Mouse (Mus musculus) frontal cortex, postnatal 14 days (tissue): ENCODE data around the gene Gaa.
A peak's percentile ranks its signal among the peaks of the same experiment; 100 is the strongest.
"Not testable (repeated sequence)": the region's sequence is repeated elsewhere in the genome, so short reads cannot be mapped to it uniquely, and the experiment has no call there.

Source experiments
- DNase-seq, 2 experiments: peaks; one replicate each; pipeline ENCODE4 v3.0.0; 2022; ENCODE audit warnings: low spot score in 2 of 2

Gaa gene

DNA sequence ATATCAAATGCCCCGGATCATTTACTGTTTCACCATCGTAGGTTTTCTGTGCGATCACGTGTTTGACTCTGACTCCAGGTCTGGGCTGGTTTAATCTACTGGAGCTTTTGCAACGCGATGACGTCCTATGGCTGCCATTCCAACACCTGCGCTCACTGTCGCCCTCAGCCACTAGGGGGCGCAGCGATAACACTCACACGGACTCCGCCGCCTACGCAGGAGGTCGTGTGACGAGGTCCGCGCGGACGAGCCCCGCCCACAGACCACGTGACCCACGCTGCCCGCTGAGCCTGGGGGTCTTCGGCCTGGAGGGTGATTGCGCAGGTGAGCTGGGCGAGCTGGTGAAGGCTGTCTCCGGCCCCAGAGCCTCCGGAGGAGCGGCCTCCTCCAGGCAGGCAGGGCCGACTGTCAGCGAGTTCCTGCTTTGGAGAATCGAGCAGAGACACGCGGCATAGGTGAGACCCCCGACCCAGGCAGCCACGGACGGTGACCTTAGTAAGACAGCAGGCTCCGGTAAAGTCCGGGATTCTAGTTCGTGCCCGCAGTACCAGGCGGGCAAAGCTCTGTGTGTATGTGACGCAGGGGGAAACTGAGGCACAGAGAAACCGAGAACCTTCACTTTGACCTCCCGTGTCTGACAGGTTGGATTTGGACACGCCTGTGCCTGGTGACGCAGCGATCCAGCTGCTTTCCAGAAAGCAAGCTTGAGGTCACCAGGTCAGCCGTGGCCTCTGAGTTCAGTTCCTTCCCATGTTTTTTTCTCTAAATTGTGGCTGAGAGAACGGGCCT, at the start of gene Gaa:
Gene Gaa, plus strand, starts transcription at position 120 of the 789 bp plus-strand sequence.
- peak; percentile 91 to 95 for DNase-seq

DNA sequence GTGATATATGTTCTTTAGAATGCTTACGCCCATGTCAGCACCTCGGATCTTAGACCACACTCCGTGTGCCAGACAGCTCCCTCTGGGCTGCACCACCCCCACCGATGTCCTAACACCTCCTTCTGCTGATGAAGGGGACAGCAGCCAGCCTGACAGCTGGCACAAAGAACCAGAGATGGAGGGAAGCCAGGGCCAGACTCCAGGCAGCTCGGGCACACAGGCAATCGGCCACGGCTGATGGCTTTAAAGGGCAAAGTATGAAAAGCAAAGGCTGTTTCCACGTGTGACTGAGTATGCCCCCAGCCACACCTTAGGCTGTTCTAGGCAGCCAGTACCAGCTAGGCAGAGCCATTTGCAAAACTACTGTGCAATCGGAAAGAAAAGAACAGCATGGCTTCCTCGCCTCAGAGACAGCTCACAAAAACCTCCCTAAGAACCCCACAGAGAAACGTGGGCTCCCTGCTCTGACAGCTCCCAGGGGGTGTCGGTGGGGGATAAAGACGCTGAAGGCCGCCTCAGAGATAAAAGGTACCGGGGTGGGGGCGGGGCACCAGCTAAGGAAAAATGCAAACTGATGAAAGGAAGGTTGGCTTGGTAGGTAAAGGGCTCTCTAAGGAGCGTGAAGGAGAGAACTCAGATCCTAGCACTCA, 47.7 kb upstream of the Gaa start:
- no peak for DNase-seq

- DNase-seq: no peak
Observed at GRCm38 (mm10) chr11:119221812-119222510, 45.7 kb upstream of the Gaa start.

DNA sequence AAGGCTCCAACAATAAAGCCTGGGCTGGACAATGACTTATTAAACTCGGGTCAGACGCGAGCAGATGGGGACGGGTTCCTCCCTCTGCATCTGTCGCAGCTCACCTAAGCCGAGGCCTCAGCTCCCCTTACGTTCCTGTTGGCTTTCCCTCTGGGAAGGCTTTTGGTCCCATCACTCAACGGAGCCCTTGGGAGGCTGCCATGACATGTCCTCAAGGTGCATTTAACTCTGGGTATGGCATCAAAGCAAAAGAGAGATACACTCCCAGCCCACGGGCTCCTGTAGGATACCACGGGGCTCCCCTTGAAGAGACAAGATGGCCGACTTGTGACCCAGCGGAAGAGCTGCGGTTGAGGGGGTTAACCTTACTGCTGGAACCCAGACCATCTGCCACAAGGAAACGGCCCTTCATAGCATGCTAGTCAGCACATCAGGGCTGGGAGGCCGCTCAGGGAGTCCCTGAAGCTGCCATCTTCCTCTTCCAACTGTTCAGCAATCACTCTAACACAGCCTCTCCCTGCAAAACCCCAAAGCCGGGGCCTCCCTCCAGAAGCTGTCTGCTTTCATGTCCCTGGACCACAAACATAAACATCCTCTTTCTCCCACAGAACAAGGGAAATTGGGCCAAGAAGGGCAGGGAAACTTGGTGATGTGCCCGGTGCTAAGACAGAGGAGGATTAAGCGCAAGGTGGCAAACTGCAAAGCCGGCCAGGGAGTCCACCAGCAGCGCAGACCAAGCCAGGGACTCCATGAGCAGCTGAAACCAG, 44.4 kb upstream of the Gaa start:
- no peak for DNase-seq

DNA sequence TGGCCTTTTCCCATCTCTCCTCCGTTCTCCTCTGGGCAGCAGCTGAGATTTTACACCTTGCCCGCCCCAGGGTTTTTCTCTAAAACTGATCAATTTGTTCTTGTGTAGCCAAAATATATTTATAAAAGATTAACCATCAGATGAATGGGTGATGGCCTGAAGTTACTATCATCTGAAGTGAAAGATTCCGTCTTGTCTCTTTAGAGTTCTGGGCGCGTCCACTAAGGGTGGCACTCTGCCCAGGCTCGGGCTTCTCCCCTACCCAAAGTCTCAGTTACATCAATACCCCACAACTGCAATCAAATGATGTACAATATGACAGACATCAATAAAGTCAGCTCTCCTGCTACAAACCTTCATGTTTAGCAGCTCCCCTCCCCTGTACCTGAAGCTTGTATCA, 42.8 kb upstream of the Gaa start:
- no peak for DNase-seq

DNA sequence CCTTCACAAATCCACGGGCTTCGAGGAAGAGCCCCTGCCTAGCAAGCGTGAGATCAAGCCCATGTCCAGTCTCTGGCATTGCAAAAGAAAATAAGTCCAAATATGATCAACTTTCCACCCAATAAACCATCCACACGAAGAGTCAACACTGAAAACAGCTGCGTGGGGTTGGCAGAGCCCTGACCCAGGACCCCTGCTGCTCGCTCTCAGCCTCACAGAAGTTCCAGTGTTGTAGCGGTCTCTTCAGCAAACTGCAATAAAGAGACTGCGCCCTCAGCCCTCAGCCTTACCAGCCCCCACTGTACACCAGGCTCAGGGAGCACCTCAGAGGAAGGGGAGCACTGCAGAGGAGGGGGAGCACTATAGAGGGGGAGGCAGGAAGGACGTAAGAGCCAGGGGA, 42.1 kb upstream of the Gaa start:
- no peak for DNase-seq

DNA sequence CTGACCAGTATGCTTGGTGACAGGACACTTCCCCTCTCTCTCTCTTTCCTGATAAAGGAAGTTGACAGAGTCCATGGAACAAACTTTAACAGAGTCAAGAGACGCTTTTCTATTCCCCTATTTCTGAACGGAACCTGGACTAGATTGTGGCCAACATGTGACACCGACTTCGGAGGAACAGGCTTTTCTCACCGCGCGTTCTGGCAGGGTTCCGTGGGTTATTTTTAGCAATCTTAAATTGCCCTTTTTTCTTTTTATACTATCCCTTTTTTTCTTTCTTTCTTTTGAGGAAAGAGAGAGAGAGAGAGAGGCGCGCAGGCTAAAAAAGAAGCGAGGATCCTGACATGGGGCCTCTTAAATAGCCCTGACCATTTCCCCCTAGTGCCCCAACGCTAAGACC, 40.1 kb upstream of the Gaa start:
- no peak for DNase-seq

GRCm38 (mm10) chr11:119228091-119228781, 39.5 kb upstream of the Gaa start, which contains the start of the genes Tbc1d16 and Ccdc40:
Tbc1d16 (minus strand) TSS chr11:119228499.
Ccdc40 (plus strand) TSS chr11:119228572.
- no peak for DNase-seq

DNA sequence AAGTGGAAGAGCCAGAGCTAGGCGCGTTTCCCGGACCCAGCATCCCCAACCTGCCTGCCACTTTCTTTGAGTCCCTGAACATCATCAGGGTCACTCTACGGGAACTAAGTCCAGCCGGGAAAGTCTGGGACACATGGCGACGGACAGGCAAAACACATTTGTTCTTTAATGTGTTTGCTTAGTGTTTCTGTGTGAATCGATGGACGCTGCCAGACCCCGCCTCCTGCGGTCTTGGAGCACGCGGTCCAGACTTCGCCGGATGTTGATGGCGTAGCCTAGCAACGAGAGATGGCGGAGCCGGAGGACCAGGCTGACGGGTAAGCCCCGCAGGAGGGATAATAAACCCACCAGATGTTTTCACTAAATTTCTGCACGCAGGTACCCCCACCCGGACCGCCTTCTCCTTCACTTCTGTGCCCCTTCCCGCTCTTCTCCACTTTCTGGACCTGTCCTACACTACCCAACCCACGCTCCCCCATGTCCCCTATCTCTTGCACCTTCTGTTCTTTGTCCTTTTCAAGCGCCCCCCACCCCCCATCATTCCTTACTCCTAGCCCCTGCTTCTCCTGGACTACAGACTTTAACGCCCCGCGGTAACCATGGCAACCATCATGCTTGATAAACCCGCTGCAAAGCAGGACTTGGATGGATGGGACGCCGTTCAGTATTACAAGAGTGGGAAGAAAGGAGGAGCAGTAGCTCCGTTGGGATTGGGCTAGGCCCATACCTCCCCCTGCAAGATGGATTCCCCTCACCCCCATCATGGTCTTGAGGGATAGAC, 38.7 kb upstream of the Gaa start:
- peak; percentile 43 to 58 for DNase-seq

DNA sequence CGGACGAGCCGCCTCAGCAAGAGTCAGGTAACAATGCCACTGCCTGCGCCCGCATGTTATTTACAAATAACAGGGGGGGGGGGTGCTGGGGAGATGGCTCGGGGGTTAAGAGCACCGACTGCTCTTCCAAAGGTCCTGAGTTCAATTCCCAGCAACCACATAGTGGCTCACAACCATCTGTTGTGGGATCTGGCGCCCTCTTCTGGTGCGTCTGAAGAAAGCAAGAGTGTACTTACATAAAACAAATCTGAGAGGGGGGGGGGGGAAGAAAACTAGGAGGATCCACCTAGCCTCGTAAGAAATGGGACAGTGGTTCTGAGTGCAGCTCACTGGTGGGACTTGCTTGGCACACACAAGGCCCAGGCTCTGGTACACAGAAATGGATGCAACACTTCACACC, 32.9 kb upstream of the Gaa start:
- DNase-seq: no peak

- DNase-seq: no peak
Observed at GRCm38 (mm10) chr11:119235596-119235995, 32.1 kb upstream of the Gaa start.

DNA sequence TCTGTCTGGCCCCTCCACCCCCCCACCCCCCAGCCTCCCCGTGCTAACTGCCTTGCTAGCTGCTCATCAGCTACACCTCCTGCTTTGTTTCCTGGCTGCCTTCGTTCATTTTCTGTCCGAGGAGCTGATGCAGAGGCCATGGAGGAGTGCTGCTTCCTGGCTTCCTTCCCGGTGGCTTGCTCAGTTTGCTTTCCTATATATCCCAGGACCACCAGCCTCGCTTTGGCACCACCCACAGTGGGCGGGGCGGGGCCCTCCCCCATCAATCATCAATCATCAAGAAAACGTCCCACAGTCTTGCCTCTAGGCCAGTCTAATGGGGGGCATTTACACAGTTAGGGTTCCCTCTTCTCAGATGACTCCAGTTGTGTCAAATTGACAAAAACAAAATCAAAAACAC, 31.3 kb upstream of the Gaa start:
- no peak for DNase-seq

DNA sequence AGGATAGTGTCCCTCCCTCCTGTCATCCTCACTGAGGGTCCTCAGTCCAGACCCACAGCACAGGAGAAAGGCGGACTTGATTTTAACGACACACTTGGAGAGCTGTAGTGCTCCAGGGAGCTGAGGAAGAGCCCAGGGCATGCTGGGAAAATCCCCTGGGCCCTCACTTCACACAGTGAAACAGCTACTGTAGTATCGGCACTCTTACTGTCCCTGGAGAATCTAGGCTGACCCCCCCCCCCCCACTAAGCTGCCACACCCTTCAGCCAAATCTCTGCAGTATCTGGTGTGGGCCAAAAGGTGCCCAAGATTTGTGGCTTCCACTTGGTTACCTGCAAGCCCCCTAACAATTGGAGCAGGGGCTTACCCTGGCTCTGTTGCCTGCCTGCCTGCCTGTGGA, 30.7 kb upstream of the Gaa start:
- DNase-seq: no peak

DNA sequence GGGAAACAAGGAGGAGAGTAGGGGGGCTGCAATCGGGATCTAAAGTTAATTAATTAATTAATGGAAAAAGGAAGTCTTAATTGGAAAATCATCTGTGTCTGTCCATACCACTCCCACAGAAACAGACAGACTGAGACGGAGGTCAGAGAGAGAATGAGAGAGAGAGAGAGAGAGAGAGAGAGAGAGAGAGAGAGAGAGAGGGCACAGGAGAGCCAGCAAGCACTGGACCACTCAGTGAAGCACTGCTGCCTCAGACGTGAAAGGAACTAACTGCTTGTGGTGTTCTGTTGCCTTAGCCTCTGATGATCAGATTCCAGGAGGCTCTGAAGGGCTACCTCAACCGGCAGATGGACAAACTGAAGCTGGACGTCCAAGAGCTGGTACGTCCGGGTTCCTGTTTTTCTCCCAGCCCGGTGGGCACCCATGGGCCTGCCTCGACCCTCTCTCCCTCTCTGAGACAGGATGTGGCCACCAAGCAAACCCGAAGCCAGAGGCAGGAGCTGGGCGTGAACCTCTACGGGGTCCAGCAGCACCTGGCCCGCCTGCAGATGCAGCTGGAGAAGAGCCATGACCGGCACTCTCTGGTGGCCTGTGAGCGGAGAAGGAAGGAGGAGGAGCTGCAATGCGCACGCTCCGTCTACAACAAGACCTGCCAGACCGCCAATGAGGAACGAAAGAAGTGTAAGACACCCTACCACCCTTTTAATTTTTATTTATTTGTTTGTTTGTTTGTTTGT, 30.0 kb upstream of the Gaa start:
- DNase-seq: no peak

GRCm38 (mm10) chr11:119238305-119238721, 29.4 kb upstream of the Gaa start:
- no peak for DNase-seq

DNA sequence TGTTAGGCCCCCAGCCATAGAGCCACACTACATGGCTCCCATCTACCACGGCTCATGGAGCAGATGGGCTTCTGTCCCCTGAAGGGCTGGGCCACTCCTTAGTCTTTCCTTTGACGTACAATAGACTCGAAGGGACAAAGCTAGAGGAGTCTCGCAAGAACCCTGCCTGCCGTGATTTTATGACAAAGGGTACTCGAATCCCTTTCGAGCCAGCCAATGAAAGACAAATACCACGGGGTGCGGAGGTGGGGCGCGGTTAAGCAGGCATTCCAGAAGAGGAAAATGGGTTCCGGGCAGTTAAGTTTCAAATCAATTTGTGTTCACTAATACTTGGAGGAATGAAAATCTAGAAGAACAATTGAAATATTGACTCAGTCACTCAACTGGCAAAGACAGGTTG, 28.2 kb upstream of the Gaa start:
- DNase-seq: no peak

DNA sequence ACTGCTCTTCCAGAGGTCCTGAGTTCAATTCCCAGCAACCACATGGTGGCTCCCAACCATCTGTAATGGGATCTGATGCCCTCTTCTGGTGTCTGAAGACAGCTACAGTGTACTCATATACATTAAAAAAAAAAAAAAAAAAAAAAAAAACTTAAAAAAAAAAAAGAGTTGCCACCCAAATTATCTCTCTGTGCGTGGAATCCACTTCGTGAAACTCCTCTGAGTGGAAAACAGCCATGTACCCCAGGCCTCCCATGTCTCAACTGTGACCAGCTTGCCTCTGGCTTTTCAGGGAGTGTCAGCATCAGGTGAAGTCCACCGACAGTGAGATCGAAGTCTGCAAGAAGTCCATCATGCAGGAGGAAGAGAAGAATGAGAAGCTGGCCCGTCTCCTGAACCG, 22.1 kb upstream of the Gaa start:
- not testable (repeated sequence) for DNase-seq

DNA sequence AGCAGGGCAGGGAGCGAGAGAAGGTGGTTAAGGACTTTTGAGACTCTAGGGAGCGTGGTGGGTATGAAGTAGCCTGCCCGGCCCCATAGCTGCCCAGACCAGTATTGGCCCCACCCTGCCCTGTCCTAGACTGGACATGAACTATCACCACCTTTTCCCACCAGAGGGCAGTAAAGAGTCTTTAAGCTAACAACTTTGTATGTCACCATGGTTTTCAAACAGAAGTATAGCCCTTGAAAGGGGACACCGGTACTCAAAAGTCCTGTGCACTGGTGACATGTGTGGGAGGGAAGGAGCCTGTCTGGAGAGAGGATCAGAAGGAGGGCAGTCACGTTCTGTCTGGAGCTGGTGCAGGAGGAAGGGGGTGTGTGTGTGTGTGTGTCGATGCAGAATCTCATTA, 18.7 kb upstream of the Gaa start:
- DNase-seq: no peak

DNA sequence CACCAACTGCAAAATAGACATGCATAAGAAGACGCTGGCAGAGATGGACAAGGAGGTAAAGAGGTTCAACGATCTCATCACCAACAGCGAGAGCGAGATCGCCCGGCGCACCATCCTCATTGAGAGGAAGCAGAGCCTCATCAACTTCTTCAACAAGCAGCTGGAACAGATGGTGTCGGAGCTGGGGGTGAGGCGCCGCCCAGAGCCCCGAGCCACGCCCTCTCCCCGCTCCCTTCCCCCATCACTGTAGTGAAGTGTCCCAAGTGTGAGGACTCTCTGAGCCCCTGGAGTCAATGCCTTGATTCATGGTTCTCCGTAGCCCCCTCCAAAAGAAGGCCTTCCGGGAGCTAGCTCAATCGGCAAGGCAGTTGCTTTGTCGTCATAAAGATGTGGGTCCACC, 16.7 kb upstream of the Gaa start:
- no peak for DNase-seq
